Mouse (Mus musculus) layer of hippocampus, adult 2 months (tissue): ENCODE data around the gene Bcas1. TPM values are rescaled to one million over a fixed set of nuclear protein-coding genes. Genes with fewer than 3 reads are reported as not detected.
A peak's percentile ranks its signal among the peaks of the same experiment; 100 is the strongest.

Experiments used
- DNase-seq, 2 experiments: peaks; one replicate each; pipeline ENCODE4 v3.0.0; 2022; ENCODE audit warnings: low spot score in 2 of 2
- H3K27ac ChIP-seq: fragments of 200-600 bp; 2 replicates; pipeline ENCODE4 v1.8.1; 2022
- H3K4me3 ChIP-seq: fragments of 200-600 bp; 2 replicates; pipeline ENCODE4 v1.8.1; 2022; ENCODE audit warnings: mild to moderate bottlenecking
- CTCF ChIP-seq: fragments of 200-600 bp; conservative IDR thresholded peaks from 2 replicates; pipeline ENCODE4 v1.8.1; 2022; ENCODE audit warnings: antibody characterized with exemption, mild to moderate bottlenecking, moderate library complexity
- total RNA-seq, 2 experiments: library from RNA; stranded (reverse); gene quantifications; 2 replicates each; pipeline ENCODE4 v1.2.3; 2021

Bcas1 gene
- total RNA-seq, 2 experiments from 2014 or later = 59.4 to 69.6 TPM

DNA sequence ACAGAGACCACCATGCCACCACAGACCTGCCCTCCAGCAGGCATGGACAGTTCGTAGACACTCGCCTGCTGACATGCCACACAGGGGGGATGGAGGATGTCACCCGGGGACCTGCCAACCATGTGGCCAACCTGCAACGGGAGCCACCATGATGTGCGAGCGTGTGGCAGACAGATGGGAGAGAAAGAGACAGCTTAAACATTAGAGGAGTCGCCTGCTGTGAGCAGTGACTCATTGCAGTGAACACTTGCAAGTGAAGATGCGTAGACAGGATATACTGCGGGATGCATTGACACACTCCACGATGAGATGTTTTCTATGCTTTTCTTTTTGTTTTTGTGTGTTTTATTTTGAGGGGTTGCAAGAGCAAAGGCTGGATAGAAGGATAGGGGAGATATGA is 20.0 kb upstream of the Bcas1 start:
- no peak for DNase-seq
- no peak for TF ChIP-seq CTCF
- H3K4me3 ChIP-seq = no peak overlapping the region
- no peak overlapping the region for H3K27ac ChIP-seq

DNA sequence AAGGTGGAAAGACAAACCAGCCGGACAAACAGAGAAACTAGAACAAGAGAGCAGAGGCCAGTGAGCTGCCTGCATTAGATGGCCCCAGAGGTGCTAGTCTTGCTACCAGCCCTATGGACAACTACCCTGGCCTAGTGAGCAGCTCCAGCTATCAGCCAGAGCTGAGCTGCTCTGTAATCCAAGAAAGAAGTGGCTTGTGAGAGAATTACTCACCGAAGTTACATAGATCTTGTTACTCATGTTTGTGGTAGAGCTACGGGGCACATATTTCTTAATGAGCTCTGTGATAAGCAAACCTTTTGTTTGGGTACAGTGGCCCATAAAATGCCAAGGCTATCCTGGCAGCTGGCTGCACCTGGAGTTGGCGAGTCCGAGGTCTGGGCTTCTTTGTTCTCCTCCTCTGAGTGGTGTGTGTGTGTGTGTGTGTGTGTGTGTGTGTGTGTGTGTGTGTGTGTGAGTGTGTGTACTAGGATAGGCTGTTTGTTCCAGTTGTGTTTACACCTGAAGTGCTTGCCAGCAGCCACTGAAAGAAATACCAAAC is 19.3 kb upstream of the Bcas1 start:
- TF ChIP-seq CTCF = no peak
- Histone ChIP-seq H3K4me3 (no peak overlapping the region), H3K27ac (no peak overlapping the region)
- no peak for DNase-seq

DNA sequence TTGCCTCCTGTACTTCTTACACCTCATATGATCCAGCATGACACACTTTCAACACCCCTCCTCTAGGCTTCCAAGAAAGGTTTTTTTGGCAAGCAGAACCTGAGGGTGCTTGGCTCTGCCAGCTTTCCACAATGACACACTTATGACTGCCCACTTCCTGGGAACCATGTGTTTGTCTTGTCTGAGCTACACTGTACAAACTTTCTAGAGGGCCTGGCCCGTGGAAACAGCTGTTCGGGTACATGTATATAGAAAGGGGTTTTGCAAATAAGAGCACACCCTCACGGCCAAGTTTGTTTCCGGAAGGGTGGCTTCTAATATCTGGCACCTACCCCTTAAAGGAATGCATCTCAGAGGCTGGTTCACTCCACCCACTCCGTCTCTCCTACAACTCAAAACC is 18.2 kb upstream of the Bcas1 start:
- no peak overlapping the region for H3K27ac ChIP-seq
- H3K4me3 ChIP-seq = no peak overlapping the region
- TF ChIP-seq CTCF = no peak
- DNase-seq = no peak

DNA sequence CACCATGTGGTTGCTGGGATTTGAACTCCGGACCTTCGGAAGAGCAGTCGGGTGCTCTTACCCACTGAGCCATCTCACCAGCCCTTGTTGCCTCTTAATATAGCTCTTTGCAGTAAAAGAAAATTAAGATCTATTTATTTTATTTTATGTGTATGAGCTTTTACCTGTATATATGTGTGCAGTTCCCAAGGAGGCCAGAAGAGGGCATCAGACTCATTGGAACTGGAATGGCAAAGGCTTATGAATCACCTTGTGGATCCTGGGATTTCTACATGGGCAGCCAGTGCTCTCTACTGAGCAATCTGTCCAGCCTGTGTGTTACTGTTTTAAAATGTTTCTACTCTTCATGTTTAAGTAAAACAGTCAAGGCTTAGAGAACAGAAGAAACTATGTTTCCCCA is 14.9 kb upstream of the Bcas1 start:
- Histone ChIP-seq H3K4me3 (no peak overlapping the region), H3K27ac (no peak overlapping the region)
- TF ChIP-seq CTCF = peak; percentile 68
- DNase-seq = peak in 1 of 2 experiments; percentile 13

DNA sequence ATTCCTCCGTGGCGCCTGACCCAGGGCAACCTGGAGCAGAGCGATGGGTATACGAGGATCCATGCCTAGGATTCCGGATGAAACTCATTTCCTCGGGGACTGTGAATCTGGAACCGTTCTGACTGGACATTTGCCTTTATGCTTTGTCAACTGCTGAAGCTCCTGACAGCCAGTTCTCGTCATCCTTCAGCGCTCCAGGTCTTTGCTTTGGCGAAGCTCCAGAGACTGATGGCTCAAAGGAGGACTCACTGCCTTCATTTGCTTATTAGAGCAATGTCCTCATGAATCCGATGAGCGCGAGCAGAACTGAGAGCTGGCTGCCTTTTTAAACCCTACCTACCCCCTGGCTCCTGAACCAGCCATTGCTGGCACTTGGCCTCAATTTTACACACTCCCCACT is 11.1 kb upstream of the Bcas1 start:
- DNase-seq = no peak
- TF ChIP-seq CTCF = no peak
- no peak overlapping the region for H3K4me3 ChIP-seq
- no peak overlapping the region for H3K27ac ChIP-seq

DNA sequence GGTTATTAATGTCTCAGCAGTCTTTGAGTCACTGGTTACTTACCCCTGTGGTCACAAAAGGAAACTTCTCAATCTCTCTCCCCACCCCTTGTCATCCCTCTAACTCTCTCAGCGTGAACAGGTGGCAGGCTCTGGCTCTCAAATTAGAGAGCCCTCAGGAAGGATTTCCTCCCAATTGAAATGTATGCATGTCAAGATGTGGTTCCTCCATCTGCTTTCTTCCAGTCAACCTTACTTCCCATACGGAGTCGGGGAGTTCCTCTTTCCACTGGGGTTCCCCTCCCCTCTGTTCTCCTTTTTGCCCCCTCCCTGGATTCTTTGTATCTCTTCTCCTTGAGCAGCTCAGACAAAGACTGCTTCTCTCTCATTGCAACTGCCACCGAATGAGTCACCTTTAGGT is 8.6 kb upstream of the Bcas1 start:
- TF ChIP-seq CTCF = no peak
- no peak for DNase-seq
- no peak overlapping the region for H3K4me3 ChIP-seq
- no peak overlapping the region for H3K27ac ChIP-seq

DNA sequence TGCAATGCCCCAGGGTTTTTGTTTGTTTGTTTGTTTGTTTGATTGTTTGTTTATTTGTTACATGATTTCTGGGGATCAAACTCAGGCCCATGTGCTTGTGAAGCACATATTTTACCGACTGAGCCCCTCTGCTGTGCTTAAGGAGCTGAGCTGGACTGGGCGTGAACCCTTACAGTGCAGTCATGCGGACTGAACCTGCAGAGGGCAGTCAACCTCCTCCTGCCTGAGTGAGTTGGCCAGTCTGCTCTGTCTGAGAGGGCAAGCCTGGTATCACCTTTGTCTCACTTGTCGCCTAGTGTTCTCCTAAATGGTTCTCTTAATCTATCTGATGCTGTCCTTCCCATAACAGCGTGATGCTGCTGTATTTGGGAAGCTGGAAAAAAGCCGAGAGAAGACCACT is 4.5 kb upstream of the Bcas1 start:
- H3K27ac ChIP-seq = no peak overlapping the region
- TF ChIP-seq CTCF = no peak
- DNase-seq = no peak
- no peak overlapping the region for H3K4me3 ChIP-seq

DNA sequence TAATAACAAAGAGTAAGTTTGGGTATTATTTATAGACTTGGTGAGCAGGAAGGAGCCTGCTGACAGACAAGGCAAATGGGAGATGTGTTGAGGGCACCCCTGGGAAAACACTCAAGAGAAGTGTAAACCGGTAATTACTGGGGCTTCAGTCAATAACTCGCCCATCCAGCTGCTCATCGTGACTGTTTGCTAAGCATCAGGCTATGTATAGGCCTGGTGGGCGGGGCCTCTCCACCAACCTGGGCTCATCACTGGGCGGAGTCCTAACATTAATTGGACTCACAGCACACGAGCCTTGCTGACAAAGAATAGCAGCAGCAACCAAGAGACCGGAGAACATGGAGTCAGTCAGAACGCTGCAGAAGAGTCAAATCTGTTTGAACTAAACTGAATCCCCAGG is 1.3 kb upstream of the Bcas1 start:
- no peak overlapping the region for H3K4me3 ChIP-seq
- no peak for DNase-seq
- no peak overlapping the region for H3K27ac ChIP-seq
- no peak for TF ChIP-seq CTCF

DNA sequence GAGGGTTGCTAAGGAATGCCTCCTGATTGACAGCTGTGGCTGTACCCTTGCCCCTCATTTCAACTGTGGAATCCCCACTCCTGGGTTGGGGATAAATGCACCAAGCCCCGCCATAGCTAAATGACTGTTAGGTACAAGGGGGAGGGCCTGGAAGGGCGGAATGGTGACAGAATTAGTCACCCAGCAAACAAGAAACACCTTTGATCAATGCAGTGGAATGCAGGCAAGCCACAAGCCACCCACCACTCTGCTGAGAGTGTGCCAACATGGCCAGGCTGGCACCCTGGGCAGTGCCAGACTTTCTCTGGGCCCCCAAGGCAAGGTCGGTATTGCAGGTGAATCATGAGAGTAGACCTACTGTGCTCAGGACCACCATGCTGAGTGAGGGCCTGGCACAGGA is 3.5 kb downstream of the Bcas1 start:
- DNase-seq = no peak
- no peak for TF ChIP-seq CTCF
- H3K27ac ChIP-seq = no peak overlapping the region
- H3K4me3 ChIP-seq = no peak overlapping the region

DNA sequence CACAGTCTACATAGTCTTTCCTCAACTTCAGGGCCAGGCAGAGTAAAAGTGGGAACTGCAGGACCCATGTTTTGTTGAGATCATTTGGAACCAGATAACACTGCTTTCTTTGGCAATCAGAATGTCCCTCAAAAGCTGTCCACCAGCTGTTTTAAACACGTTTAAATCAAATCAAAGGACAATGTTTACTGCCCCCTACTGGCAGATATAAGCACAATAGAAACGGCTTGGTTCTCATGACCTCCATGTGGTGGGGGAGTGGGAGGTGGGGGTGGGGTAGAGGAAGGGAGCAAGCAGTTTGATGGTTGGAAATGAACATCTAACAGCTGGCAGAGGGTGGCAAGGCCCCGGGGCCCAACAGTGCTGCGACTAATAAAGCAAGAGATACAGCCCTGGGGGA is 5.7 kb downstream of the Bcas1 start:
- no peak for DNase-seq
- Histone ChIP-seq H3K27ac (no peak overlapping the region), H3K4me3 (no peak overlapping the region)
- TF ChIP-seq CTCF = peak; percentile 60

DNA sequence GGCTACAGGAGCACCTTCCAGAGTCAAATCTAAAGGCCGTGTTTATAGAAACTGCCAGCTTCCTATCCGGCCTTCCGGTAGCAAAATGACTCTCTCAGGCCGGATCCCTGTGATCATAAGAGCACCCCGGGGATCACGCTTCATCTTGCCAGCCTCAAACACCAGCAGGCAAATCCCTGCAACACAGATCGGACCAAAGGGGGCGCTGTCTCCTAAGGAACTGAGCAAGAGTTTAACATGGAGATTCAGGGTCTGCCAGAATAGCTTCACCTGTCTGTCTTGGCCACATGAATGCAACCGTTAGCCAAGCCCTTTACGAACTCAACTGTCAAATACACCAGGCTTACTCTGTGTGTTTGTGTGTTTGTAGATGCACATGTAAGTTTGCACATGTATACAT is 8.9 kb downstream of the Bcas1 start:
- Histone ChIP-seq H3K4me3 (no peak overlapping the region), H3K27ac (no peak overlapping the region)
- peak in 1 of 2 experiments; percentile 35 for DNase-seq
- TF ChIP-seq CTCF = peak; percentile 66

DNA sequence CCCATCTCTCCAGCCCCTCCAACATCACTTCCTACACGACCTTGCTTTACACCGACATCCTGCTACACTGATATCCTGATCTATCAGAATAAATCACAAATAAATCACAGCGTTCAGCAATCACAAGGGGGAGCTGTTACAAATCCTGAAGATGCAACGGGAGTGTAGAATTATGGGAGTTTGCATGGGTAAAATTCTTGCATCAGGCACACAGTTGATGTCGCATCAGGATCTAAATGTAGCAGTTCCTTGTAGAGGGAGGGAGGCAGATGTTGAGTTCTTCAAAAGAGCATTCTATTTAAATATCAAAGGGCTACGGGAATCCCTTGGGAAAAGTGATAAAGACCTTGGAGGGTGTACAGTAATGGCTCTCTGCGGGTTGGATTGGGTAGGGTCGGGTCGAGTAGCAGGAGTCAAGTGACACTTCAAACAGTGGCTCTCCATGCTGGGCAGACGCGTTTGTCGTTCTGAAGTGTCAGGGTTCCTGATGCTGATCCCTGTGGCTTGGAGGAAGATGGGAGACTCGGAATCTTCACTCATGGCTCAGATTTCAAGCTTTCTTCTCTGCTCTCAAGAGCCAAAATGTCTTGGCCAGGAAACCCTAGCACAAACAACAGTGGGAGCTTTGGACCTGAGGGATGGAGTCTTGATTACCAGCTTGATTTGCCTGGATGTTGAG is 16.0 kb downstream of the Bcas1 start:
- no peak for DNase-seq
- Histone ChIP-seq H3K27ac (no peak overlapping the region), H3K4me3 (no peak overlapping the region)
- TF ChIP-seq CTCF = peak; percentile 23

DNA sequence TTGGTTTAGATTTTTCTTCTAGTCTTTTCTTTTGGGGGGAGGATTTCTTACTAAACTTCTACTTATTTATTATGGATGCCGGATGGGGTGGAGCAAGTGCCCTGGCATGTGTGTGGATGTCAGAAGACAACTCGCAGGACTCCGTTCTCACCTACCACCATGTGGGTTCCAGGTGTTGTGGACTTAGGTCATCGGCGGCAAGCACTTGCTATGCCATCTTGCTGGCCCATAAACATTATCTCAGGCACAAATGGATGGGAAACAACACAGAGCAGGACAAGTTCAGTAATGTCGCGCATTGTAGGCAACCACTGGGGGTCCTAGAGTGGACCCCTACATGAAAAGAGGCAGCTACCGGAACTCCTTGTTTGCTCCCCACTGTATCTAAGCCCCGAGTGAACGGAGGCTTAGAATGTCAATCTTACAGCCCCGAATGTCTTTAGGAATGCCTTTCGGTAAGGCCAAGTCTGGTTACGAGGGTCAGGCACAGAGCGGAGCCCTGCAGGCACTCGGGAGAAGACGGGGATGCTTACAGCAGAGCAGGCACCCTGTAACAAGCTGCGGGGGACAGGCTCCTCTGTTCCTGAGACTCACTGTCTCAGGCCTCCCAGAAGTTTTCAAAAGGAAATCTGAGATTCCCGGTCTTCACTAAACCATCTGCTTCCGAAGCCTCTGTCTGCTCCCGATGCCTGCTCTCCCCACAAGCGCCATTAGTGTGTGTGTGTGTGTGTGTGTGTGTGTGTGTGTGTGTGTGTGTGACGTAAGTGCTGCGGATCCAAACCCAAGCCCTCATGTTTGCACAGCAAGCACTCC is 16.8 kb downstream of the Bcas1 start:
- no peak overlapping the region; the same call in 1 of the 2 replicates for H3K4me3 ChIP-seq
- no peak overlapping the region for H3K27ac ChIP-seq
- DNase-seq = no peak
- TF ChIP-seq CTCF = no peak
